Mouse (Mus musculus) hindbrain, embryonic 15.5 days (tissue): ENCODE measurements around the gene Galnt10. TPM values are rescaled to one million over a fixed set of nuclear protein-coding genes. Genes with fewer than 3 reads are reported as not detected.
"Not testable (repeated sequence)": the region's sequence is repeated elsewhere in the genome, so short reads cannot be mapped to it uniquely, and the experiment has no call there.

ENCODE experiments used
- ATAC-seq: fragments of 200-750 bp; cut with Nextera tagmentation; 2 replicates; pipeline ENCODE4 v1.8.0; 2017; ENCODE audit warnings: low read depth, moderate number of reproducible peaks, moderate TSS enrichment; ENCODE audit not compliant: low FRiP score
- H3K27ac ChIP-seq: fragments of 300-500 bp; sonication (generic); replicated peaks from 2 replicates; pipeline ENCODE4 v1.5.1; 2015; ENCODE audit warnings: mild to moderate bottlenecking, inconsistent platforms
- H3K27me3 ChIP-seq: fragments of 300-500 bp; sonication (generic); 2 replicates; pipeline ENCODE4 v1.6.1; 2015; ENCODE audit warnings: control low read depth, inconsistent platforms
- H3K36me3 ChIP-seq: fragments of 300-500 bp; sonication (generic); 2 replicates; pipeline ENCODE4 v1.6.1; 2015; ENCODE audit warnings: control low read depth, inconsistent platforms
- H3K4me1 ChIP-seq: fragments of 300-500 bp; sonication (generic); replicated peaks from 2 replicates; pipeline ENCODE4 v1.6.1; 2015; ENCODE audit warnings: control low read depth, inconsistent platforms
- H3K4me2 ChIP-seq: fragments of 300-500 bp; sonication (generic); 2 replicates; pipeline ENCODE4 v1.6.1; 2015; ENCODE audit warnings: moderate library complexity, mild to moderate bottlenecking, inconsistent platforms
- H3K4me3 ChIP-seq: fragments of 300-500 bp; sonication (generic); 2 replicates; pipeline ENCODE4 v1.5.1; 2015; ENCODE audit warnings: mild to moderate bottlenecking, inconsistent platforms
- H3K9ac ChIP-seq: fragments of 300-500 bp; sonication (generic); 2 replicates; pipeline ENCODE4 v1.6.1; 2015; ENCODE audit warnings: inconsistent platforms
- H3K9me3 ChIP-seq: fragments of 300-500 bp; sonication (generic); 2 replicates; pipeline ENCODE4 v1.6.1; 2016; ENCODE audit warnings: control low read depth, inconsistent platforms
- WGBS: fragments of 180-500 bp; shearing (Covaris S2); methylation state at CpG from one replicate; pipeline ENCODE4 v1.1.7; 2015; 5-methylcytosine and 5-hydroxymethylcytosine counted together
- polyA plus RNA-seq: library from polyadenylated mRNA; unstranded; fragments of >200 nt; fragmentation: Nextera tagmentation; extraction: Ambion mirVana; gene quantifications from 2 replicates; pipeline ENCODE4 v1.2.1, GENCODE M21; 2015

Gene Galnt10
- polyA plus RNA-seq, 1 experiment from 2014 or later: 14.6 TPM

DNA sequence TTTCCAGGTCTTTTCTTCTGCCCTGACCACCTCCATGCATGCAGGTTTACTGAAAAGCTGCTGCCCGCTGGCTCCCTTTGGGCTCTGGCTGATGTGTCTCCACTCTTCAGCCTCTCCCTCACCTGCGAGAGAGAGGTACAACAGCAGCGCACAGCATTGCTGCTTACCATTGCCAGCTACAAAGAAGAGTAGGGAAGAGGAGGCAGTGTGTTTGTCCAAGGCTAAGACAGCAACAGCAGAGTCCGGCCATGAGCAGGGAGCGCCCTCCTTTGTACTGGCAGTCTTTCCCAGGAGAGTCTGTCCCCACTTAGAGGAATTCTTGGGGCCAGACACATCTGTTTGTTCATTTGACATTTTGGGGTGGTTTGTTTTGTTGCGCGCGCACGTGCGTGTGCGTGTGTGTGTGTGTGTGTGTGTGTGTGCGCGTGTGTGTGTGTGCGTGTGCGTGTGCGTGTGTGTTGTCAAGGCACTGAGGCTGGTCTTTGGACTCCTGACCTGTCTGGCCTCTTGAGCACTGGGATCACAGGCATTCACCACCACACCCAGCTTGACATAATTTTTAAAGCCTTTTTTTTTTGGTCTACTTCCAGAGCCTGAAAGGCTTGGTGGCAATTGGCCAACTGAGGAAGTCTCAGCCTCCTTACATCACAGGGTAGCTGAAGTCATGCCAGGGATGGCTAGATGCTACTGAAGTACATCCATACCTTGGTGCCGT lies 163.9 kb downstream of the Galnt10 start:
- no peak overlapping the region for H3K4me2 ChIP-seq
- no peak overlapping the region for H3K9ac ChIP-seq
- peaks cover 15% of the 10 kb centered on the region for H3K36me3 ChIP-seq
- WGBS: 93% methylated on average over 17 of the region's 17 CpGs
- no peaks in the 10 kb centered on the region for H3K4me1 ChIP-seq
- H3K4me3 ChIP-seq: no peak overlapping the region
- H3K27ac ChIP-seq: no peak overlapping the region
- no peaks in the 10 kb centered on the region for H3K9me3 ChIP-seq
- no peak for ATAC-seq
- no peaks in the 10 kb centered on the region for H3K27me3 ChIP-seq

GRCm38 (mm10) chr11:57809732-57810098 lies 164.5 kb downstream of the Galnt10 start:
- H3K4me2 ChIP-seq: no peak overlapping the region
- no peaks in the 10 kb centered on the region for H3K4me1 ChIP-seq
- no peaks in the 10 kb centered on the region for H3K9me3 ChIP-seq
- H3K27ac ChIP-seq: no peak overlapping the region
- no peak for ATAC-seq
- 90% methylated on average over 8 of the region's 8 CpGs for WGBS
- peaks cover 15% of the 10 kb centered on the region for H3K36me3 ChIP-seq
- H3K9ac ChIP-seq: no peak overlapping the region
- H3K4me3 ChIP-seq: no peak overlapping the region
- no peaks in the 10 kb centered on the region for H3K27me3 ChIP-seq

DNA sequence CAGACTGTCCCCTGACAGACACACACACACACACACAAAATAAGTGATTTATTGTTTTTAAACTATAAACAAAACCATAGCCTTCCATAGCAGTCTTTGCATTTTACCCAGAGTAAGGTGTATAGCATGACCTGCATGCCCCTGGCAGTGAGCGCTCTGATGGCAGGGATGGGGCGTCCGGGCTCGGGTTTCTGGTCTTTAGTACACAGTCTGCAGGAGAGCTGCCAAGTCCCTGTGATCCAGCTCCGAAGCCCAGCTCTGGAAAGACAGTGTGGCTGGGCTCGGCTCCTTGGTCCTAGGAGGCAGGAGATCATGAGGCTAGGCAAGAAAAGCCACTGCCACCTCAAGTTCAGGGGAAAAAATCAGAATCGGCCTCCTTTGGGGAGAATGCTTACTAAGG lies 165.8 kb downstream of the Galnt10 start:
- 81% methylated on average over 7 of the region's 7 CpGs for WGBS
- ATAC-seq: no peak
- no peaks in the 10 kb centered on the region for H3K9me3 ChIP-seq
- no peak overlapping the region for H3K9ac ChIP-seq
- no peaks in the 10 kb centered on the region for H3K27me3 ChIP-seq
- no peak overlapping the region for H3K4me3 ChIP-seq
- H3K4me2 ChIP-seq: no peak overlapping the region
- H3K4me1 ChIP-seq: no peaks in the 10 kb centered on the region
- peaks cover 15% of the 10 kb centered on the region for H3K36me3 ChIP-seq
- H3K27ac ChIP-seq: no peak overlapping the region

DNA sequence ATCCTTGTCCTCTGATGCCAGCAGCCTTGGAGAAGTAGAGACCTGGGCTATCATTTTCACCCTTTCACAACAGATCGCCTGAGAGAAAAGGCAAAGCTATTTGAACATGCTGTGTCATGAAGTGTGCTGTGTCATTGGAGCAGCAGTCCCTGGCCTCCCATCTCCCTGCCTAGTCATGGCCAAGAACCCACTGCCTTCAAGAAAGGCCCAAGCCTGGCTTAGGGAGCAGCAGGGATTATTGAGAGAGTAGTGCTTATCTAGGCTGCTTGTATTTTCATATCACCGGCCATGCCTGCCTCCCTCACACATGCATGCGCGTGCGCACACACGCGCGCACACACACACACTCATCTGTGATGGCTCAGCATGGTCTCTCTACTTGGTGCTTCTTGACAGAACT lies 167.0 kb downstream of the Galnt10 start:
- no peak for ATAC-seq
- H3K4me2 ChIP-seq: no peak overlapping the region
- 97% methylated on average over 8 of the region's 8 CpGs for WGBS

DNA sequence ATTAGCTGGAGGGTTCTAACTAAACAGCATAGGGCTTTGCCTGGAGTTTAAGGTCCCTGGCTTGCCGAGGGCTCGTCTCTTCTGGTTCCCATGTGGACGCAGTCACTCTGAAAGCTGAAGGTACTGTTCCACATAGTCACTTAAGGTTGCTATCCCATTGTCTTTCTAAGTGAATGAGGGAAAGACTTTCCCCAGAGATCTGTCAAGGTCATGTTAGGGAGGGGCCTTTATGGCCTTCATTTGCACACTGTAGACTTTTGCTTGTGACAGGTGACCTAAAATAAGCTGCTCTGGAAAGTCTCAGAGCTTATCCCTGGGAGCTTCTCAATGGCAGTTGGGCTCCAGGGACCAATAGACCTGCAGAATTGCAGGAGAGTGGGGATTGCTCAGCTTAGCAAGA lies 168.4 kb downstream of the Galnt10 start:
- H3K9ac ChIP-seq: no peak overlapping the region
- H3K9me3 ChIP-seq: no peaks in the 10 kb centered on the region
- peaks cover 10% of the 10 kb centered on the region for H3K36me3 ChIP-seq
- no peak overlapping the region for H3K4me3 ChIP-seq
- H3K4me2 ChIP-seq: no peak overlapping the region
- H3K27ac ChIP-seq: no peak overlapping the region
- 88% methylated on average over 3 of the region's 3 CpGs for WGBS
- no peaks in the 10 kb centered on the region for H3K4me1 ChIP-seq
- ATAC-seq: no peak
- no peaks in the 10 kb centered on the region for H3K27me3 ChIP-seq

More for the DNA sequence above, 167.0 kb downstream of the Galnt10 start:
- Histone ChIP-seq H3K27ac (no peak overlapping the region), H3K36me3 (peaks cover 15% of the 10 kb centered on the region), H3K9me3 (no peaks in the 10 kb centered on the region), H3K9ac (no peak overlapping the region), H3K27me3 (no peaks in the 10 kb centered on the region), H3K4me3 (no peak overlapping the region), H3K4me1 (no peaks in the 10 kb centered on the region)

GRCm38 (mm10) chr11:57818189-57818588 lies 172.9 kb downstream of the Galnt10 start:
- Histone ChIP-seq H3K4me3 (no peak overlapping the region), H3K27ac (no peak overlapping the region), H3K4me1 (no peaks in the 10 kb centered on the region), H3K9me3 (no peaks in the 10 kb centered on the region), H3K4me2 (no peak overlapping the region), H3K36me3 (no peaks in the 10 kb centered on the region), H3K9ac (no peak overlapping the region), H3K27me3 (no peaks in the 10 kb centered on the region)
- WGBS: 88% methylated on average over 4 of the region's 4 CpGs
- ATAC-seq: no peak

DNA sequence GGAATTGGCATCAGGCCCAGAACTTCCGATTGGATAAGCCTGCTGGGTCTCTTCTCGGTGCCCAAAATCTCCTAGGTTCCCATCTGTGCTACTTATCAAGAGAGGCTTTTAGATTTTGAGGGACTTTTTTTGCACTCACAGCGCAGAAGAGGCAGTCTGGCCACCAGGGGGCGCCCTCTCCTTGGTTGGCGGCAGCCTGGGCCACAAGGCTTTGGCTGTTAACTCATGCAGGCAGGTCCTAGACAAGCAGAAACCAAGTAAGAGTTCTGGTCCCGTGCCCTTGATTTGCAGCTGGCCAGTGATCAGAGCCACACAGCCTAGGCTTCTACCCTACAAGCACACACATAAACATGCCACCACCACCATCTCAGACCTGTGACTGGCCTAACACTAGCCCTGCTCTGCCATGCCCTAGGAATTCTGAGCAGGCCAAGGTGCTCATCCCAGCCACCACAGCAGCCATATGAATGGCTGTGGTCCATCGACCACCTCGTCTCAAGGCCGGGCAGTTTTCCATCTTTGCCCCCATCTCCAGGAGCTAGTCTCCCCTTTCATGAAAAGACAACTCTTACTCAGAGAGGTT lies 174.8 kb downstream of the Galnt10 start:
- Histone ChIP-seq H3K4me1 (no peaks in the 10 kb centered on the region), H3K9me3 (no peaks in the 10 kb centered on the region), H3K27ac (no peak overlapping the region), H3K27me3 (peaks cover 14% of the 10 kb centered on the region), H3K4me2 (no peak overlapping the region), H3K36me3 (no peaks in the 10 kb centered on the region), H3K4me3 (no peak overlapping the region), H3K9ac (no peak overlapping the region)
- WGBS: 33% methylated on average over 9 of the region's 9 CpGs
- ATAC-seq: peak; percentile 42; the same call in 1 of the 2 replicates

- 95% methylated on average over 2 of the region's 2 CpGs for WGBS
- not testable (repeated sequence) for H3K4me3 ChIP-seq, H3K36me3 ChIP-seq, ATAC-seq, H3K9ac ChIP-seq, H3K4me2 ChIP-seq, H3K4me1 ChIP-seq, H3K9me3 ChIP-seq, H3K27ac ChIP-seq
- H3K27me3 ChIP-seq: peaks cover 42% of the 10 kb centered on the region
Observed at GRCm38 (mm10) chr11:57823159-57823558, 177.9 kb downstream of the Galnt10 start.

DNA sequence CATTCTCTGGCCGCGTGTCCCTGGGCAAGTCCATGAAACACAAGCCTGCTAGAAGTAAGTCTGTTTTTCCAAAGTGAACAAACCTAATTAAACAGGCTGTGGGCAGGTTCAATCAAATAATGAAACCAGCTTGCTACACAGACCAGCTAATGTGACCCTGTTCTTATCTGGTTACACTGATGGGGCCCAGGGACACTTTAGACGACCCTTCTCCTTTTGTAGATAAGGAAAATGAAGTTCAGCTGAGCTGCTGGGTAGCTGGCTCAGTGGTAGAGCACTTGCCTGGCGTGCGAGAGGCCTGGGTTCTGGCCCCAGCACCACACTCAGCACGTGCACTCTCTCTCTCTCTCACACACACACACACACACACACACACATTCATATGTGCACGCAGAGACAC lies 178.5 kb downstream of the Galnt10 start:
- Histone ChIP-seq H3K9me3 (no peaks in the 10 kb centered on the region), H3K4me2 (no peak overlapping the region), H3K36me3 (no peaks in the 10 kb centered on the region), H3K27ac (no peak overlapping the region), H3K27me3 (peaks cover 48% of the 10 kb centered on the region), H3K9ac (no peak overlapping the region), H3K4me3 (no peak overlapping the region), H3K4me1 (peaks cover 8% of the 10 kb centered on the region)
- 79% methylated on average over 7 of the region's 7 CpGs for WGBS
- ATAC-seq: no peak

- peaks cover 60% of the 10 kb centered on the region for H3K27me3 ChIP-seq
- H3K9me3 ChIP-seq, ATAC-seq, H3K4me1 ChIP-seq, H3K9ac ChIP-seq, H3K36me3 ChIP-seq, H3K4me3 ChIP-seq, H3K27ac ChIP-seq, H3K4me2 ChIP-seq: not testable (repeated sequence)
- 32% methylated on average over 11 of the region's 11 CpGs for WGBS
Observed at GRCm38 (mm10) chr11:57825234-57825633, 180.0 kb downstream of the Galnt10 start.

DNA sequence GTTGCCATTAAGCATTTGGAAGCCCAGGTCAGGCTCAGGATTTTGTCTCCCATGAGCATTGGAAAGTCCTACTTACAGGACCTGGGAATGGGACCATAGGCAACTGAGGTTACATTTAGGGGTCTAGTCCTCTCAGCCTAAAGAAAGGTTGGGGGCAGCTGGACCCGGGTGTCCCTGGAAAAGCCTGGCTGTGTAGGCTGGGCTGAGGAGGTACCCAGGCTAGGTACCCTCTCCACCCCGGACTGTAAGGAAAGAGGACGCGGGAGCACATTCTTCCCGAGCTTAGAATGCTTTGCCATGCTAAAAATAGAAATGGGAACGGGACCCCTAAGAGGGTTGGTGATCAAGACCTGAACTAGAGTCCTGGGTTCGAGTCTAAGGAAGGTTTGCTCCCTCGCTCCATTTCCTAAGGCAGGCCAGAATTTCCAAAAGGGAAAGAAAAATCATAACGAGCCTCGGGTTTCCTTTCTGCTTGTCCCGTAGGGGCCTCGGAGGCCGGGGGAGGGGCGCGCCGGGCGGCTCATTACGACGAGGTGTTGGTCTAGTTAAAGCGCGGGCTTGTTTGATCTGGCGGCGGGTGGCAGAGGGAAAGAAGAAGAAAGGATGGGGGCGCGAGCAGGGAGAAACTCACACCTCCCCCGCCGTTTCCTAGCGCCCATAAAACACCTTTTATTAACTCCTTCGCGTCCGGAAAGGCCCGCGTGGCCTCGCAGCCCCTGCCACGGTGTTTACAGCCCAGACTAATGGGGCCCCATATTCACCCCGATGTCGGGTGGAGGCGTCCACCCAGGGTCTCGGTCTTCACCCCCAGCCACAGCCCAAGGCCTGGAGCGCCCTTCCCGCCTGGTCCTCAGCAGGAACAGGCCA lies 182.0 kb downstream of the Galnt10 start:
- Histone ChIP-seq H3K4me2 (peak overlapping the region; percentile 48), H3K27ac (no peak overlapping the region), H3K4me3 (peak overlapping the region; percentile 17), H3K9me3 (no peaks in the 10 kb centered on the region), H3K36me3 (no peaks in the 10 kb centered on the region), H3K9ac (no peak overlapping the region), H3K4me1 (peaks cover 11% of the 10 kb centered on the region), H3K27me3 (peaks cover 75% of the 10 kb centered on the region)
- WGBS: under 1% methylated on average over 41 of the region's 41 CpGs
- no peak for ATAC-seq

GRCm38 (mm10) chr11:57827915-57828545 lies 182.8 kb downstream of the Galnt10 start:
- no peak overlapping the region for H3K9ac ChIP-seq
- no peaks in the 10 kb centered on the region for H3K9me3 ChIP-seq
- no peak overlapping the region for H3K27ac ChIP-seq
- ATAC-seq: no peak
- WGBS: under 1% methylated on average over 33 of the region's 33 CpGs
- no peaks in the 10 kb centered on the region for H3K36me3 ChIP-seq
- peak overlapping the region; percentile 48 for H3K4me2 ChIP-seq
- peak overlapping the region; percentile 17 for H3K4me3 ChIP-seq
- H3K4me1 ChIP-seq: peaks cover 11% of the 10 kb centered on the region
- H3K27me3 ChIP-seq: peaks cover 83% of the 10 kb centered on the region
